Mouse (Mus musculus): ENCODE measurements around the gene Zfp709. TPM values are rescaled to one million over a fixed set of nuclear protein-coding genes. Genes with fewer than 3 reads are reported as not detected.

Gene Zfp709
- total and polyA plus RNA-seq, 3 experiments = 3.0 to 7.2 TPM; not detected in 1

- peak; percentile 97 for DNase-seq (ENCODE audit: low read depth, low spot score)
- H3K79me2 ChIP-seq (ENCODE audit: control insufficient read depth, insufficient read depth, low read length, poor library complexity) = peaks cover 19% of the 10 kb centered on the region
- peak overlapping the region; percentile 95 for H3K9ac ChIP-seq (ENCODE audit: control insufficient read depth, low read depth, low read length, poor library complexity, severe bottlenecking)
- H3K4me1 ChIP-seq (ENCODE audit: control insufficient read depth in 1 of 2, insufficient read depth in 2 of 2, low read length in 2 of 2) = peaks cover 7 to 18% of the 10 kb centered on the region in 2 experiments
- no peaks in the 10 kb centered on the region for H3K27me3 ChIP-seq (ENCODE audit: control insufficient read depth in 1 of 2, insufficient read depth in 2 of 2, low read length in 2 of 2)
- H3K36me3 ChIP-seq (ENCODE audit: control insufficient read depth in 1 of 2, insufficient read depth in 2 of 2, low read length in 2 of 2) = peaks cover 0 to 35% of the 10 kb centered on the region in 2 experiments; a peak in 3 of 4 replicates
- peak overlapping the region; percentile 95 for H3K27ac ChIP-seq (ENCODE audit: control insufficient read depth, low read depth, low read length)
- H3K4me3 ChIP-seq (ENCODE audit: control insufficient read depth in 1 of 2, insufficient read depth in 1 of 2, low read depth in 2 of 2, low read length in 2 of 2) = peak overlapping the region; percentile 88 to 90
- no peaks in the 10 kb centered on the region for H3K9me3 ChIP-seq (replicated peaks; ENCODE audit: insufficient read depth, low read length)
- TF ChIP-seq JUND (IDR thresholded peaks at IDR 0.05; ENCODE audit: low read depth, low read length) (no peak), ZKSCAN1 (IDR thresholded peaks at IDR 0.05; ENCODE audit: low read depth, low read length) (no peak), TBP (IDR thresholded peaks at IDR 0.05; ENCODE audit: low read depth, low read length) (peak; percentile 59), SMC3 (IDR thresholded peaks at IDR 0.05; ENCODE audit: low read depth, low read length) (peak; percentile 6; the same call in 1 of the 2 replicates), MAFK (IDR thresholded peaks at IDR 0.05; ENCODE audit: borderline replicate concordance, low read depth, low read length) (no peak), MYC (IDR thresholded peaks at IDR 0.05; ENCODE audit: low read depth, low read length) (no peak), NELFE (IDR thresholded peaks at IDR 0.05; ENCODE audit: low read depth, low read length) (peak; percentile 57; the same call in 1 of the 2 replicates), CHD1 (IDR thresholded peaks at IDR 0.05; ENCODE audit: low read depth, low read length) (no peak), GATA1 (IDR thresholded peaks at IDR 0.05; ENCODE audit: low read depth, low read length) (0 out of 2 replicates have a peak, but pooled peaks have one; percentile 13), CTCF (IDR thresholded peaks at IDR 0.05 in 2 of 3, conservative IDR thresholded peaks at IDR 0.05 in 1 of 3; ENCODE audit: control insufficient read depth in 1 of 3, insufficient read depth in 1 of 3, low read depth in 2 of 3, low read length in 3 of 3, poor library complexity in 1 of 3, severe bottlenecking in 1 of 3) (no peak), POLR2AphosphoS5 (IDR thresholded peaks at IDR 0.05; ENCODE audit: borderline replicate concordance, low read depth, low read length) (no peak), UBTF (IDR thresholded peaks at IDR 0.05; ENCODE audit: borderline replicate concordance, insufficient read depth, low read depth, low read length) (no peak), TAL1 (IDR thresholded peaks at IDR 0.05; ENCODE audit: low read length) (no peak), SIN3A (IDR thresholded peaks at IDR 0.05; ENCODE audit: low read length) (peak; percentile 68), RCOR1 (IDR thresholded peaks at IDR 0.05; ENCODE audit: low read depth, low read length) (no peak), MXI1 (IDR thresholded peaks at IDR 0.05; ENCODE audit: low read depth, low read length) (peak; percentile 54), USF2 (IDR thresholded peaks at IDR 0.05; ENCODE audit: borderline replicate concordance in 1 of 2, insufficient read depth in 1 of 2, low read depth in 1 of 2, low read length in 2 of 2) (no peak), USF1 (IDR thresholded peaks at IDR 0.05; ENCODE audit: low read depth, low read length) (no peak), ZMIZ1 (IDR thresholded peaks at IDR 0.05; ENCODE audit: low read depth, low read length) (peak; percentile 85), ELF1 (IDR thresholded peaks at IDR 0.05; ENCODE audit: low read depth, low read length) (peak; percentile 70; the same call in 1 of the 2 replicates), MEF2A (IDR thresholded peaks at IDR 0.05; ENCODE audit: extremely low read depth, insufficient replicate concordance, low read depth, low read length, poor library complexity, severe bottlenecking) (no peak), GABPA (IDR thresholded peaks at IDR 0.05; ENCODE audit: low read depth, low read length) (no peak), POLR2AphosphoS2 (IDR thresholded peaks at IDR 0.05; ENCODE audit: low read length) (peak; percentile 96), ZNF384 (IDR thresholded peaks at IDR 0.05; ENCODE audit: low read depth, low read length) (no peak), ETS1 (IDR thresholded peaks at IDR 0.05; ENCODE audit: low read depth, low read length) (peak; percentile 64), NRF1 (IDR thresholded peaks at IDR 0.05; ENCODE audit: insufficient read depth, low read depth, low read length, poor library complexity, severe bottlenecking) (peak; percentile 60), MYB (IDR thresholded peaks at IDR 0.05; ENCODE audit: low read depth, low read length) (peak; percentile 72), ZC3H11A (IDR thresholded peaks at IDR 0.05; ENCODE audit: low read depth, low read length) (no peak), BHLHE40 (IDR thresholded peaks at IDR 0.05; ENCODE audit: borderline replicate concordance, low read depth, low read length) (no peak), POLR2A (IDR thresholded peaks at IDR 0.05; ENCODE audit: control insufficient read depth in 1 of 2, insufficient read depth in 1 of 2, low read depth in 1 of 2, low read length in 2 of 2, poor library complexity in 1 of 2) (peak; percentile 71 to 84), MAX (IDR thresholded peaks at IDR 0.05; ENCODE audit: low read length) (no peak), MAZ (IDR thresholded peaks at IDR 0.05; ENCODE audit: low read depth, low read length) (no peak), HCFC1 (IDR thresholded peaks at IDR 0.05; ENCODE audit: low read depth, low read length) (peak; percentile 90), TCF12 (IDR thresholded peaks at IDR 0.05; ENCODE audit: low read depth, low read length) (peak; percentile 47; the same call in 1 of the 2 replicates), E2F4 (IDR thresholded peaks at IDR 0.05; ENCODE audit: borderline replicate concordance, low read depth, low read length) (no peak)
Measured at GRCm38 (mm10) chr8:71922567-71923401, 41.0 kb downstream of the Zfp709 start.

All from MEL (cell line).